Mouse (Mus musculus) heart, postnatal 0 days (tissue): ENCODE measurements around the gene Zbtb11.

Experiments used
- CTCF ChIP-seq: IDR thresholded peaks from 2 replicates; pipeline ENCODE4 v1.5.1; 2016; ENCODE audit warnings: antibody characterized with exemption, control low read depth, low read depth
- EP300 ChIP-seq: IDR thresholded peaks from 2 replicates; pipeline ENCODE4 v1.6.1; 2016; ENCODE audit warnings: antibody characterized with exemption, low read depth

GRCm38 (mm10) chr16:55973431-55974255 is at the start of gene Zbtb11:
- 0 out of 2 replicates have a peak, but pooled peaks have one; percentile 23 for TF ChIP-seq EP300
- TF ChIP-seq CTCF, result no peak
